Mouse (Mus musculus): ENCODE measurements around the gene Heca.

DNA sequence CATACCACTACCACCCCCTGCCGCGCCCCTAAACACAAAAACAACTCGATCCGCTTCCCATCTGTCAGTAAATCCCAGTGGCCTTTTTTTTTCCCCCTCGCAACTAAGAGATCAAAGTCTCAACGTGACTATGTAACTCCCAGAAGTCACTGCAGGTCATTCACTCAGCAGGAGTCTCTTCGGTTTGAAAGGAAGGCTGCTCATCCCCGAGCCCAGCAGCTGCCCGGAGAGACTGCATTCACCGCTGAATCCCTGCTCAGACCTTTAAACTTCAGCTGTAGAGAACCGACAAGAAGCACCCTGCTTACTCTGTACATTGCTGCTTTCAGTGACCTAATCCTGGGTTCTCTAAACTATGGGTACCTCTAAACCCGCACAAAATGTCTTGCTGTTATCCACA lies 120.5 kb downstream of the Heca start:
- TF ChIP-seq POLR2A (IDR thresholded peaks at IDR 0.05; ENCODE audit: insufficient read depth, low read length), result no peak
- peak; percentile 39; the same call in 1 of the 2 replicates for TF ChIP-seq EP300 (IDR thresholded peaks at IDR 0.05; ENCODE audit: insufficient read depth, low read depth, low read length)
- TF ChIP-seq CTCF (IDR thresholded peaks at IDR 0.05; ENCODE audit: low read depth, low read length), result no peak

Data from ES-Bruce4 (cell line).